Mouse (Mus musculus) lung, adult 2 months (tissue): Measurements from ENCODE around the gene Dcun1d4. TPM values are rescaled to one million over a fixed set of nuclear protein-coding genes. Genes with fewer than 3 reads are reported as not detected.

Source experiments
- DNase-seq: peaks from one replicate; pipeline ENCODE4 v3.0.0; 2022
- H3K4me1 ChIP-seq: fragments of 200-500 bp; 2 replicates; pipeline ENCODE4 v1.6.1; 2011; ENCODE audit warnings: low read length; ENCODE audit not compliant: control insufficient read depth, insufficient read depth
- H3K4me3 ChIP-seq: fragments of 200-500 bp; replicated peaks from 2 replicates; pipeline ENCODE3; 2011; ENCODE audit warnings: low read depth, mild to moderate bottlenecking, control low read depth, low read length; ENCODE audit errors: extremely low read depth
- CTCF ChIP-seq: fragments of 200-500 bp; IDR thresholded peaks from 2 replicates; pipeline ENCODE4 v1.5.1; 2011; ENCODE audit warnings: mild to moderate bottlenecking, low read length, control low read depth; ENCODE audit not compliant: insufficient read depth
- POLR2A ChIP-seq: fragments of 200-500 bp; IDR thresholded peaks from 2 replicates; pipeline ENCODE4 v1.6.1; 2011; ENCODE audit warnings: low read depth, mild to moderate bottlenecking, control low read depth, low read length, borderline replicate concordance; ENCODE audit errors: extremely low read depth
- WGBS: fragments of 180-500 bp; shearing (Covaris S2); methylation state at CpG from one replicate; pipeline ENCODE4 v1.1.7; 2018; 5-methylcytosine and 5-hydroxymethylcytosine counted together
- polyA plus RNA-seq: library from polyadenylated mRNA; depleted of rRNA; stranded (reverse); fragments of >200 nt; gene quantifications from 2 replicates; pipeline ENCODE4 v1.2.3, GENCODE M21; 2012; rRNA removed

The Dcun1d4 gene
- polyA plus RNA-seq, 1 experiment: 6.4 TPM

DNA sequence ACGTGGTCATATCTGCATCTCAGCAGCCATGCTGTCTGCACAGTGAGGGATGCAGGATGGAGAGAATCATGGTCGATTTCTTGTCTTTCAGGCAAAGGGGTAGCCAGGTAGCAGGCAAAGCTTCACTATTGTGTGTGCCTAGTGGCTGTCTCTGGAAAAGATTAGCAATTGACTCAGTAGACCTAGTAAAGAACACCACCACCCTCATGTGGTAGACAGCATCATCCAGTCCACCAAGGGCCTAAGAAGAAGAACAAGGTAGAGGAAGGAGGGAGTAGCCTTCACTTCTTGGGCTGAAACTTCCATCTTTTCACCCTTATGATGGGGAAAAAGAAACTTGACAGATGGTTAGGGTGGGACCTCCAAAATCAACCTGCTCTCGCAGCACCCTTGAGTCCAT is 122.1 kb downstream of the Dcun1d4 start:
- Histone ChIP-seq H3K4me3 (no peak overlapping the region), H3K4me1 (no peaks in the 10 kb centered on the region; the same call in 1 of the 2 replicates)
- no peak for TF ChIP-seq POLR2A
- no peak for TF ChIP-seq CTCF
- DNase-seq: no peak
- WGBS: 65% methylated on average over 3 of the region's 3 CpGs

DNA sequence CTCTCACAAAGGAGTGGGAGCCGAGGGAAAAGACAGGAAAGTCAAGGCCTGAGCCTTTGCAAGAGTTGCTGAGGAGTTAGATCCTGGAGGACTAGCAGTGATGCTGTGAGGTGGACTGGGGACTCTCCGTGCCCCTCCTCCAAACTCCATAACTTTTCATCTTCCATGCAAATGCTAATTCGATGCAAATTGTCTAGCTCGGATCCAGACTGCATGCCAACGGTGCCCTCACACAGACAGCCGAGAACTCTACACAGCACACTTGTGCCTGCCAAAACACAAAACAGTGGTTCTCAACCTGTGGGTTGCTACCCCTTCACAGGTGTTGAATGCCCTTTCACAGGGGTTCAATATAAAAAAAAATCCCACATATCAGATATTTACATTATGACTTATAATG is 123.7 kb downstream of the Dcun1d4 start:
- TF ChIP-seq POLR2A (no peak), CTCF (no peak)
- H3K4me3 ChIP-seq: no peak overlapping the region
- no peaks in the 10 kb centered on the region; the same call in 1 of the 2 replicates for H3K4me1 ChIP-seq
- no peak for DNase-seq
- 90% methylated on average over 6 of the region's 6 CpGs for WGBS

DNA sequence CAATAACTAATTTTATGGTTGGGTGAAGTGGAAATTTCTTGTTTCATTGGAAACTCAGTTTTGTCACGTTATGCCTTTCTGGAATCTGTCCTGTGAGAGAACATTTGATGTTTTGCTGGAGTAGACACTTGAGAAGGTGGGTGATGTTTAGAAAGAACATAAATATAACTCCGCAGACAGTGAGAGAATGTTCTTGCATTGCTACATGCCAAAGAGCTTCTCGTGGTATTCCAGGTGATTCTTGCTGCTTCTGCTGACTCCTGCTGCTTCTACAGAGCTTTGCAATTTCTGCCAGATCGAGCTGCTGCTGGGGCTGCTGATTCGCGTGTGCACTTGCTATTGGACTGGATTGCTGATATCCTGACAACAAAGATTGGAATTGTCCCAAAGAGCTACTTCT is 124.2 kb downstream of the Dcun1d4 start:
- no peak for DNase-seq
- Histone ChIP-seq H3K4me3 (no peak overlapping the region), H3K4me1 (no peaks in the 10 kb centered on the region; the same call in 1 of the 2 replicates)
- no peak for TF ChIP-seq POLR2A
- no peak for TF ChIP-seq CTCF
- 84% methylated on average over 6 of the region's 6 CpGs for WGBS

Other genes with a start within 250 kb of the Dcun1d4 start
- gene Fryl, start 224.4 kb upstream of the Dcun1d4 start, polyA plus RNA-seq: 59.5 and 72.1 TPM in 2 replicates
- 54.9 and 58.4 TPM in 2 replicates for gene Ociad1, start 188.2 kb upstream of the Dcun1d4 start, polyA plus RNA-seq
- gene Ociad2, start 140.0 kb upstream of the Dcun1d4 start, polyA plus RNA-seq: 3.0 and 4.3 TPM in 2 replicates
- gene Cwh43, start 74.9 kb upstream of the Dcun1d4 start, polyA plus RNA-seq: 0.06 and 0.78 TPM in 2 replicates
- 0.09 TPM in 1 of 2 replicates, not detected in the other for gene Lrrc66, start 151.5 kb downstream of the Dcun1d4 start, polyA plus RNA-seq
- gene Sgcb, start 166.8 kb downstream of the Dcun1d4 start, polyA plus RNA-seq: 7.7 and 10.5 TPM in 2 replicates
- gene Spata18, start 170.4 kb downstream of the Dcun1d4 start, polyA plus RNA-seq: 22.3 and 24.2 TPM in 2 replicates